ENCODE assay signal across 9 mouse cellular contexts in the genomic region with DNA sequence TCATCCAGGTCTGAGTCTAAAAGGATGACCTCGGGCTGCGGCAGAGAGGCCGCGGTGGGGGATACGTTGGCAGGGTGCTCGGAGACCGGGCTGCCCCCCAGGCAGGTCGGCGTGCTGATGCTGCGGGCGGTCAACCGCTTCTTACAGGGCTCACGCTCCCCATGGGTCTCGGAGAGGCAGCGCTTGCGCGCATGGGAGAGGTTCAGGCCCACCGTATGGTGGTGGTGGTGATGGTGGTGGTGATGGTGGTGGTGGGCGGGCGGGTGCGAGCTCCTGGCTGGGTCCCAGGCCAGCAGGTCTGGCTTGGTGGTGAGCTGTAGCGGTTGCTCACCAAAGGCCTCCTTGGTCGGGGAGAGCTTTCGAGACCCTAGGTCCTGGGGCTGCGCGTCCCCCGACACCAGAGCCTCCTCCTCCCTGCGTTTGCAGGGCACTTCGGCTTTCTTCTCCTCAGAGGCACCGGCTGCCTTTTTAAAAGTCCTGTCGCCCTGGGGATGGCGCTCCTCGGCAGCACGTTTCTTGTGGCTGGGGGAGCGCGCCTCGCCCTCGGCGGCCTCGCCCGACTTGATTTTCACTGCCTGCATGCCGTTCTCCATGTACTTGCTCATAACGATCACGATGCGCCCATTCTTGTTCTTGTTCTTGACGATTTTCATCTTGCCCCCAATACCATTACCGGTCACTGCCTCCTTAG. TPM values are rescaled to one million over a fixed set of nuclear protein-coding genes. Genes with fewer than 3 reads are reported as not detected.
A peak's percentile ranks its signal among the peaks of the same experiment; 100 is the strongest.
DNase-seq lines count a peak whose midpoint lies in the region; ATAC-seq and TF ChIP-seq lines count a peak whose summit lies in the region.
"Had no signal": no experiment of that assay in that cellular context is flagged by ENCODE, and none has a peak within 500 bp of the region (broad histone marks: within the 10 kb centered on the region; RNA-seq: fewer than 3 reads in every experiment).

No protein-coding gene starts in this region.

- intact Hi-C loops in left cerebral cortex, postnatal 25 days (cut with DNase I) = no loop called here

- no peak overlapping the region for H3K27ac ChIP-seq in embryonic facial prominence, embryonic 15.5 days (replicated peaks)
- no peak overlapping the region for H3K27ac ChIP-seq in limb, embryonic 11.5 days (replicated peaks; ENCODE audit: low read depth, low read length)
- H3K27ac ChIP-seq: liver, embryonic 14.5 days had no signal

- ATAC-seq in CD4-positive, CD25-positive, alpha-beta regulatory T cell, adult 4 months = no peak
- ATAC-seq in embryonic facial prominence, embryonic 15.5 days (ENCODE audit: insufficient number of reproducible peaks, low FRiP score, low TSS enrichment, low read depth) = no peak
- ATAC-seq in limb, embryonic 11.5 days (ENCODE audit: insufficient number of reproducible peaks, low FRiP score, low TSS enrichment, low read depth) = no peak

- WGBS in embryonic facial prominence, embryonic 15.5 days = 54% methylated on average over 47 of the region's 47 CpGs
- WGBS in limb, embryonic 11.5 days = 8% methylated on average over 47 of the region's 47 CpGs
- WGBS in lung, adult 2 months = 81% methylated on average over 46 of the region's 47 CpGs

- TF ChIP-seq CTCF in E14TG2a.4 (conservative IDR thresholded peaks at IDR 0.05; ENCODE audit: low read length) = no peak
- TF ChIP-seq CTCF in lung, adult 2 months (IDR thresholded peaks at IDR 0.05; ENCODE audit: insufficient read depth, low read length) = no peak

- DNase-seq in CD4-positive, CD25-positive, alpha-beta regulatory T cell, adult 2 months (ENCODE audit: low read depth, low spot score) = peak; percentile 15
- peak; percentile 53 for DNase-seq in limb, embryonic 11.5 days (ENCODE audit: low spot score)
- DNase-seq in left cerebral cortex, adult 9 months (ENCODE audit: low spot score in 2 of 2) = no peak
- DNase-seq in left cerebral cortex, postnatal 25 days (ENCODE audit: low spot score in 2 of 2) = no peak
- DNase-seq in lung, adult 2 months = no peak

- peaks cover 7% of the 10 kb centered on the region; the same call in 1 of the 2 replicates for H3K9me3 ChIP-seq in E14TG2a.4 (ENCODE audit: low read length)
- no peaks in the 10 kb centered on the region for H3K9me3 ChIP-seq in embryonic facial prominence, embryonic 15.5 days (replicated peaks)
- H3K9me3 ChIP-seq in limb, embryonic 11.5 days (ENCODE audit: control insufficient read depth, low read length) = no peaks in the 10 kb centered on the region

- peak overlapping the region; percentile 56 for H3K4me3 ChIP-seq in E14TG2a.4 (replicated peaks; ENCODE audit: low read length)
- peak overlapping the region; percentile 15; the same call in 1 of the 2 replicates for H3K4me3 ChIP-seq in embryonic facial prominence, embryonic 15.5 days (replicated peaks)
- no peak overlapping the region; the same call in 1 of the 2 replicates for H3K4me3 ChIP-seq in limb, embryonic 11.5 days (ENCODE audit: low read depth, low read length)
- H3K4me3 ChIP-seq in lung, adult 2 months (replicated peaks; ENCODE audit: extremely low read depth, low read depth, low read length) = no peak overlapping the region

- H3K27me3 ChIP-seq in E14TG2a.4 (ENCODE audit: insufficient read depth, low read length) = peaks cover 90% of the 10 kb centered on the region
- H3K27me3 ChIP-seq in embryonic facial prominence, embryonic 15.5 days = peaks cover 22% of the 10 kb centered on the region
- peaks cover 59% of the 10 kb centered on the region for H3K27me3 ChIP-seq in limb, embryonic 11.5 days (ENCODE audit: control insufficient read depth, insufficient read depth, low read length)

- H3K9ac ChIP-seq in embryonic facial prominence, embryonic 15.5 days = no peak overlapping the region
- H3K9ac ChIP-seq in limb, embryonic 11.5 days (ENCODE audit: low read length) = no peak overlapping the region
- H3K9ac ChIP-seq: liver, embryonic 14.5 days had no signal

- no peak for TF ChIP-seq POLR2A in lung, adult 2 months (IDR thresholded peaks at IDR 0.05; ENCODE audit: borderline replicate concordance, extremely low read depth, low read depth, low read length)

- H3K4me2 ChIP-seq in embryonic facial prominence, embryonic 15.5 days (replicated peaks) = 0 out of 2 replicates have a peak overlapping the region, but pooled peaks have one; percentile 81
- peak overlapping the region; percentile 17; the same call in 1 of the 2 replicates for H3K4me2 ChIP-seq in limb, embryonic 11.5 days (ENCODE audit: low read depth, severe bottlenecking)

- no peaks in the 10 kb centered on the region for H3K36me3 ChIP-seq in E14TG2a.4 (ENCODE audit: insufficient read depth, low read length)
- H3K36me3 ChIP-seq in embryonic facial prominence, embryonic 15.5 days = peaks cover 32% of the 10 kb centered on the region
- no peaks in the 10 kb centered on the region for H3K36me3 ChIP-seq in limb, embryonic 11.5 days (ENCODE audit: control insufficient read depth, insufficient read depth, low read length)

- H3K4me1 ChIP-seq in E14TG2a.4 (replicated peaks; ENCODE audit: low read depth, low read length) = peaks cover 66% of the 10 kb centered on the region
- peaks cover 66% of the 10 kb centered on the region for H3K4me1 ChIP-seq in embryonic facial prominence, embryonic 15.5 days
- H3K4me1 ChIP-seq in limb, embryonic 11.5 days (ENCODE audit: control insufficient read depth, insufficient read depth, low read length) = peaks cover 55% of the 10 kb centered on the region
- peaks cover 30% of the 10 kb centered on the region for H3K4me1 ChIP-seq in lung, adult 2 months (ENCODE audit: control insufficient read depth, insufficient read depth, low read length)

RNA-seq across cellular contexts. Expression of a gene that starts 4.7 kb away (rescaled TPM):
- 1 to 10 TPM; 1.7 to 3.7 TPM for polyA plus RNA-seq in CD4-positive, CD25-positive, alpha-beta regulatory T cell, adult 4 months (2017; shearing (Covaris generic))
- 17.2 and 21.4 TPM in 2 replicates for polyA plus RNA-seq in embryonic facial prominence, embryonic 15.5 days (2015; fragmentation: Nextera tagmentation; extraction: Ambion mirVana)
- polyA plus RNA-seq in limb, embryonic 11.5 days (2014; fragmentation: Nextera tagmentation; extraction: Ambion mirVana) = 5.4 and 5.8 TPM in 2 replicates
- 10 to 100 TPM; 59.5 to 66.2 TPM for total RNA-seq in left cerebral cortex, postnatal 25 days (2021)
- polyA plus RNA-seq in lung, adult 2 months (2012; rRNA removed) = 16.2 and 16.8 TPM in 2 replicates

RNA-seq across cellular contexts. Expression of a gene that starts 40.5 kb away (rescaled TPM):
- polyA plus RNA-seq in CD4-positive, CD25-positive, alpha-beta regulatory T cell, adult 4 months (2017; shearing (Covaris generic)) = 1 to 10 TPM; 4.0 to 6.7 TPM
- 9.2 and 10.3 TPM in 2 replicates for polyA plus RNA-seq in embryonic facial prominence, embryonic 15.5 days (2015; fragmentation: Nextera tagmentation; extraction: Ambion mirVana)
- 12.2 and 13.4 TPM in 2 replicates for polyA plus RNA-seq in limb, embryonic 11.5 days (2014; fragmentation: Nextera tagmentation; extraction: Ambion mirVana)
- 10 to 100 TPM; 12.9 to 17.7 TPM for total RNA-seq in left cerebral cortex, postnatal 25 days (2021)
- 3.8 and 3.9 TPM in 2 replicates for polyA plus RNA-seq in lung, adult 2 months (2012; rRNA removed)

RNA-seq across cellular contexts. Expression of a gene that starts 58.5 kb away (rescaled TPM):
- polyA plus RNA-seq in CD4-positive, CD25-positive, alpha-beta regulatory T cell, adult 4 months (2017; shearing (Covaris generic)) = 1 to 10 TPM; 1.4 to 1.5 TPM
- polyA plus RNA-seq in embryonic facial prominence, embryonic 15.5 days (2015; fragmentation: Nextera tagmentation; extraction: Ambion mirVana) = 35.2 and 37.0 TPM in 2 replicates
- polyA plus RNA-seq in limb, embryonic 11.5 days (2014; fragmentation: Nextera tagmentation; extraction: Ambion mirVana) = 121 and 131 TPM in 2 replicates
- 1 to 10 TPM; 2.6 to 3.0 TPM for total RNA-seq in left cerebral cortex, postnatal 25 days (2021)
- 2.9 and 4.4 TPM in 2 replicates for polyA plus RNA-seq in lung, adult 2 months (2012; rRNA removed)

Comparison
In these comparisons a context has a peak if more than half of its experiments do, and no peak if none do; other contexts are left out.
1. DNase-seq: peak in CD4-positive, CD25-positive, alpha-beta regulatory T cell, adult 2 months (single experiment) and limb, embryonic 11.5 days (single experiment); none in left cerebral cortex, adult 9 months (0 of 2), left cerebral cortex, postnatal 25 days (0 of 2) and lung, adult 2 months (single experiment).
2. H3K4me3 ChIP-seq: peak in E14TG2a.4 (single experiment) and embryonic facial prominence, embryonic 15.5 days (single experiment); none in limb, embryonic 11.5 days (single experiment) and lung, adult 2 months (single experiment).